Mouse (Mus musculus) stomach, postnatal 0 days (tissue): ENCODE results near the gene Capn9.

ENCODE experiments used
- CTCF ChIP-seq: IDR thresholded peaks from 2 replicates; pipeline ENCODE4 v1.5.1; 2016; ENCODE audit warnings: antibody characterized with exemption, low read depth, mild to moderate bottlenecking, moderate library complexity
- EP300 ChIP-seq: optimal IDR thresholded peaks from 2 replicates; pipeline ENCODE3; 2016; ENCODE audit warnings: antibody characterized with exemption

DNA sequence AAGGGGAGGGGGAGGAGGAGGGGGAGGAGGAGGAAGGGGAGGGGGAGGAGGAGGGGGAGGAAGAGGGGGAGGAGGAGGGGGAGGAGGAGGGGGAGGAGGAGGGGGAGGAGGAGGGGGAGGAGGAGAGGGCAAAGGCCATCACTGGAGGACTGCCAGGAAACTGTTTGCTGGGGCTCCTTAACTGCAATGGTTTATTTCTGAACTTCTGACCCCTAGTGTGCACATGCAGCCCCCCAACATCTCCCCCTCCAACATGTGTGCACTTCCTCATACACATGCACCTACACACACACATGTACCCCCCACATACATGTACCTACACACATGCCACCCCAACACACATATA is 3.5 kb upstream of the Capn9 start:
- TF ChIP-seq CTCF (no peak), EP300 (no peak)
